Mouse (Mus musculus): Measurements from ENCODE around the gene Ksr1. TPM values are rescaled to one million over a fixed set of nuclear protein-coding genes. Genes with fewer than 3 reads are reported as not detected.
"Not testable (repeated sequence)": the region's sequence is repeated elsewhere in the genome, so short reads cannot be mapped to it uniquely, and the experiment has no call there.

The Ksr1 gene
- total RNA-seq, 2 experiments from 2014 or later = 10.4 to 11.9 TPM

DNA sequence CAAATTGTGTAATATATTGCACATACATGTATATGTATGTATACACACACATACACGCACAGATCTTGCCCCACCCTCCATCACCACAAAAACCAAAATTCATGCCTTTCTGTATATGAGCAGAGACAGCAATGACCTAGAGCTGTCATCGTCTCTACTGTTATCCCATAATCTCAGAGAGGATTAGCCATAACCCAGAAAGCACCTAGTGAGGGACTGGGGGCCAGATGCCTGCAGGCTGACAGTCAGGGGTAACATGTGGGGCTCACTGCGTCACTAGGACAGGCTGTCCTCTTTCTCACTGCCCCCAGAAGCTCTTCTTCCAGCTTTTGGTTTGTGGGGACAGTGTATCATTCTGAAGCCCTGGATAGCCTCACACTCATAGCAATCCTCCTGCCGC is 144.3 kb downstream of the Ksr1 start:
- intact Hi-C loops (cut with DNase I) = loop anchor here (2.0 kb wide), 2 partner anchors 17 to 35 kb away; partner anchors contain the start of gene Lgals9
- DNase-seq = no peak

- peak in 1 of 2 experiments; percentile 54 for DNase-seq
- intact Hi-C loops (cut with DNase I) = no loop called here
Observed at GRCm38 (mm10) chr11:78999118-78999517, 147.1 kb downstream of the Ksr1 start.

GRCm38 (mm10) chr11:78990875-78991543 is 155.2 kb downstream of the Ksr1 start:
- DNase-seq; intact Hi-C loops (cut with DNase I): not testable (repeated sequence)

DNA sequence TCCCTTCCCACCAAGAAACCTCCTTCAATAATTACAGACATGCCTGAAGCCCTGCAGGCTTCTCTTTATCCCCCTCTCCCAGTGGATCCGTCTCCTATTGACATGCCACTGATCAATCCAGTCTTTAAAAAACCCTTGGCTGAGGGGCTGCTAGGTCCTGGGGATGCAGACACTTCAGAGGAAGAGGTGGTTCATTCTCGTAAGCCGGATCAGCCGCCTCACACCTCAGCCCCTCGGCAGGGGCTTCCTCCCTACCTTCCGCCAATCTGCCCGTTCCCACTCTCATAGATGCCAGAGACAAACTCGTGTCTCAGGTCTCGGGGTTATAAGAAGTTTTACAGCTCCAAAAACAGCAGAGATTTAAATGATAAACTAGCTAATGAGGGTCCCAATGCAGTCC is 156.1 kb downstream of the Ksr1 start:
- intact Hi-C loops (cut with DNase I) = no loop called here
- DNase-seq = no peak

- intact Hi-C loops (cut with DNase I); DNase-seq: not testable (repeated sequence)
Observed at GRCm38 (mm10) chr11:78989206-78989605, 157.0 kb downstream of the Ksr1 start.

DNA sequence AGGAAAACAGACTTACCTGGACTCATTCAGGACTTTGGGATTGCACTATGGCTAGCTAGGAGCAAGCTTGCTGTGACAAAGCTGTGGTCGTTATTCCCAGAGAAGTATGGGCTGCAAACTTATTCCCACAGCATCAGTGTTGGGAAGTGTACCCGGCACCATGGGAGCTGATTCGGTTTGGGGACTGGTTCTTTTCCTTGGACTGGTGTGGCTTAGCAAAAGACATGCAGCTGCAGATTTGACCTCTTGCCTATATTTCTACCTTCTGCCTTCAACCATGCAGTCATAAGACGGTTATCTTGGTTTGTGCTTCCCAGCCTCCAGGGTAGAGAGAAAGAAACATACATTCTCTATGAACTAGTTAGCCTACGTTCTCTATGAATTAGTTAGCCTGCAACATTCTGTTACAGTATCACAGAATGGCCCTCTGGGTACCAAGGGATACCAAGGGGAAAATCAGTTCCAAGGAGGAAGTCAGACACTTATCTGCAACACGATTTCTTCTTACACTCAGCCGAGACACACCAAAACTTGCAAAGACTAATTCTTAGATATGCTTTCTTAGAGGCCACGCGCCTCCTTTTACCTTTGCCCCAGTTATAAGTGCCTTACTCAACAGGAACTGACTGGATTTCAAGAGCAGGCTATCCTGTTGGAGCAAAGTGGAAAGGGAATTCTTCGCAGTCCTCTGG is 159.8 kb downstream of the Ksr1 start:
- no peak for DNase-seq

GRCm38 (mm10) chr11:78985505-78985904 is 160.7 kb downstream of the Ksr1 start:
- no peak for DNase-seq
- intact Hi-C loops (cut with DNase I) = loop anchor here (2.0 kb wide), 1 partner anchor 15 kb away; no protein-coding TSS in a partner anchor

More for the DNA sequence above, 159.8 kb downstream of the Ksr1 start:
- intact Hi-C loops (cut with DNase I) = no loop called here

- intact Hi-C loops (cut with DNase I) = loop anchor here (2.0 kb wide), 1 partner anchor 16 kb away; no protein-coding TSS in a partner anchor
- peak; percentile 87 for DNase-seq
Observed at GRCm38 (mm10) chr11:78984483-78985177, 161.6 kb downstream of the Ksr1 start, which contains the start of gene Lgals9. TSS of gene Lgals9 (minus strand) at chr11:78984946.

GRCm38 (mm10) chr11:78983539-78983938 is 162.7 kb downstream of the Ksr1 start:
- intact Hi-C loops (cut with DNase I) = no loop called here
- no peak for DNase-seq

DNA sequence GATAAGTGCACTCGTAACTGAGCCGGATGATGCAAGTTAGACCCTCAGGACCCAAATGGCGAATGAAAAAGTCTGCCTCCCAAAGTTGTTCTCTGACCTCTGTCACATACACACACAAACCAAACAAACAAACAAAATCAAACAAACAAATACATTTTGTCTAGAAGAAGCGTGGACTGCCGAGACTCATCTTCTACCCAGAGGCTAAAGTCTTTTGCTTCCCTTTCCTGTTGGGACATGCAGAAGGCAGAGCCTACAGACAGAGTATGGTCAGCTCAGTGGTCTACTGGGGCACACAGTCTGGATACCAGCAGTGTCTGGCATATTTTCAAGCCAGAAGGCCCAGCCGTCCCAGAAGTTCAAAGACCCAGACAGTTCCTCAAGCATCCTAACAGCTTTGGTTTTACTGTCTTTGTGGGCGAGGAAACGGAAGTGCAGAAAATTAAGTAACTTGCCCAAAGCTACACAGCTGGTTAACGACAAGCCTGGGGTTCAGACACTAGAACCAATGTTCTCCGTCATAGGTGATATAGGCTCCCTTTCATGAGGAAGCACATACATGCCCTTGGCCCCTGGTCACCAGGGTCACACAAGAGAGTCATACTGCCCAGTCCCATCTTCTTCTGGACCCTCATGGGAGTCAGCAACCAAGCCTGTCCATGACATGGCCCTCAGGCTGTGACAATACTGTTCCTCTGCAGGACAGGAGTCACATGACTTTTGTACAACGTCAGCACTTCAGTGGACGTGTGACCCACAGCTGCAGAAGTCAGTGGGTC is 163.5 kb downstream of the Ksr1 start:
- intact Hi-C loops (cut with DNase I) = no loop called here
- no peak for DNase-seq

GRCm38 (mm10) chr11:78982042-78982441 is 164.2 kb downstream of the Ksr1 start:
- DNase-seq = no peak
- intact Hi-C loops (cut with DNase I) = no loop called here

DNA sequence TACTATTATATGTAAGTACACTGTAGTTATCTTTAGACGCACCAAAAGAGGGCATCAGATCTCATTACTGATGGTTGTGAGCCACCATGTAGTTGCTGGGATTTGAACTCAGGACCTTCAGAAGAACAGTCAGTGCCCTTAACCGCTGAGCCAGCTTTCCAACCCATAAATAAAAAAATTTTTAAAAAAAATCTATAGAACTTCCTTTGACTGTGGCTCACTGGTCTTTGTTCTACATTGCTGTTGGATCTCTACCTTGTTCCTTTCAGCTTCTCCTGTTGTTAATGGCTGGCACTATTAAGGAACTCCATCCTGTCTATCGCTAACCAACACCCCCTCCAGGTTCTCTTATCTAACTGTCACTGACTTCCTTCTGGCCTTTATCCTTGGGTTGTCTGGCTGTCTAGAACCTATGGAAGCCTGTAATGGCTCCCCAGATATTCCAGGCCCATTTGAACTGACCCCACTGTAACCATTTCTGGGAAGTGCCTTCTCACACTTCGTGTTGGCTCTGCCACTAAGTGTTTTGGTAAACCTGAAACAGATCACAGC is 166.0 kb downstream of the Ksr1 start:
- no peak for DNase-seq
- intact Hi-C loops (cut with DNase I) = no loop called here

DNA sequence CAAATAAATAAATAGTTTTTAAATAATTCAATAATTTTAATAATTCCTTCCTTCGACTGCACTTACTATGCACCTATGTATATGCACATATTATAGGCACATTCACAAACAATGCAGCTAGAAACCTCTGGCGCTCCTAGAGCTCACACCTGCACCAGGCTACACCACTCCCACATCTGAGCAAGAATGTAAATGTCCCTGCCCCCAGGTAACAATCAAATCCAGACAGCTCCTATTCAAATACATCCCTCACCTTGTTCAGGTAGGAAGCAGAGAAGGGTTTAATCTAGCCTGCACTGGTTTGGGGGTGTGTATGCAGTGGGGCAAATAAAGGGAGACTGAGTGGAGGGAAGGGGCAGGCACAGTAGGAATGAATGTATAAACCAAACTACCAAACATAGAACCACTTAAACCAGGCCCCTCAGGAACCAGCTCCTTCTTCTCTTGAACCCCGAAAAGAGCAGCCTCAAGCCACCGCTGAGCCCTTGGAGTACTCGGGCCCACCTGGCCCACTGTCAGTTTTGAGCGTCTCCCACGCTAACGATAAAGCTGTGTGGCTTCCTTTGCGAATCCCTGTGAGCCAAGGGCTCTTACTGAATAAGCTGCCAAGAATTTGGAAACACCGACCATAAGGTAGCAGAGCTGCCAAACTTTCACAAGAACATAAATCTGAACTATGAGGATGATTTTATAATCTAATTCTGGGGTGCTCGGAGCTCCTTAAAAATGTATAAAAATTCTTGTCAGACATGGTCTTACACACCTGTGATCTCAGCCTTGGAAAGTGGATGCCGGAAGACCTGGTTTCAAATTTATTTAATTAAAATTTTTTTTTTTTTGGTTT is 167.8 kb downstream of the Ksr1 start:
- intact Hi-C loops (cut with DNase I) = no loop called here

DNA sequence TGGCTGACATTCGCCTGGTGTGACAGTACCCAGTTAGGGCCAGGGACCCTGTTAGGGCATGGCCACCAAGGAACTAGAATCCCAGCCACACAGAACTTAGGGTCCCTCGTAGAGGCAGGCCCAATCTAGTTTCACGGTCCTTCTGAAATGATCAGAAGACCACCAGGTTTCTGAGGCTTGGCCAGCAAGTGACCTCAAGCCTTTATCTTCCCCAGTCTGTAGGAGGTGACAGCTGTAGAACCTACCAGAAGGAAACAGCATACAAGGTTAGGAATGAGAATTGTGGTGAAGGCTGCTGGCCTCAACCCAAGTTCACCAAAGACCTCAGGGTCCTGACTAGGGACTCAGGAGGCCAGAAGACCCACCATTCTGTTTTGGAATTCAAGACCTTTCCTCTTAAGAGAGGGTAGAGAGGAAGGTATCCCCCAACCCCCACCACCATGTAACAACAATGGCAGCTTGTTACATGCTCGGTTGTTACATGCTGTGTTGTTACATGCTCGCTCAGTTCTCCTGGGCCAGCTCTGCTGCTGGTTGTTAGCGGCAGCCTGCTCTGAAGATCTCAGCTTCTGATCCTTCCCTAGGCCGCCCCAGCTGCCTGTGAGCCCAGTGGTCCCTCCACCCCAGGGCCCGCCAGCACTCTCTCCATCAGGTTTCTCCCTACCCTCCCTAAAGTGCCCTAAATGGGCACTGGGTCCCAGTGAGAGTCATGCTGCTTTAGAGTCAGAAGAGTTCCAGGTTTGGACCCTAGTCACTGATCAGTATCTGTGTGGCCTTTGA is 169.3 kb downstream of the Ksr1 start:
- intact Hi-C loops (cut with DNase I) = no loop called here
- DNase-seq = no peak

More for the DNA sequence above, 167.8 kb downstream of the Ksr1 start:
- no peak for DNase-seq

DNA sequence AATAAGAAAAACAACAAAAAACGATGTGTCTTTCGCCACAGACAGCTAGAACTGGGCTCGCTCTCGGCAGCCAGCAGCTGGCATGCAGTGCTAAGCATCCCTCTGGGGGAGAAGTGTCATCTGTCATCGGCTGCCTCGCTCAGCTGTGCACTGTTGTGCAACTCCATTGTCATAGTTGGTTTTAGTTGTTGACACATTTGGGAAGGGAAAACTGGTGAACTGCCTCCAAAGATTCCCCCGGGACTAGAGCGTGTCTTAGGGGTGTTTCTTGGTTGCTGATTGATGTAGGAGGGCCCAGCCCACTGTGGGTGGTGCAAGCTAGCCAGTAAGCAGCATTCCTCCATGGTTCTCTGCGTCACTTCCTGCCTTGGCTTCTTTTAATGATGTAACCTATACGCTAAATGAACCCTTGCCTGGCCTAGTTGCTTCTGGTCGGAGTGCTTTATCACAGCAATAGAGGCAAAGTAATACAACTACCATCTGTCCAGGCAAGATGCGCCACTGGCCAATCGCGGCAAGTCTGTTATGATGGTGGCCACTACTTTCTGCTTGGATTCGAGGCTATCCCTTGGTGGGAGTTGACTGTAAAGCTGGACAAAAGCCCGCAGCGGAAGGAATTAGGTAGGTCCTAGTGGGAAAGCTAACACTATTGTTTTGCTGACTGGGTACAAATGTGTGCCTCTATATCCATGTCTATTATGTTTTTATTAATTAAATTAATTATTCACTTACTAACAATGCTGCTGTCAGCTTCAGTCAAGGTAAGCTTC is 172.6 kb downstream of the Ksr1 start:
- intact Hi-C loops (cut with DNase I) = no loop called here
- DNase-seq = peak; percentile 73 to 78

DNA sequence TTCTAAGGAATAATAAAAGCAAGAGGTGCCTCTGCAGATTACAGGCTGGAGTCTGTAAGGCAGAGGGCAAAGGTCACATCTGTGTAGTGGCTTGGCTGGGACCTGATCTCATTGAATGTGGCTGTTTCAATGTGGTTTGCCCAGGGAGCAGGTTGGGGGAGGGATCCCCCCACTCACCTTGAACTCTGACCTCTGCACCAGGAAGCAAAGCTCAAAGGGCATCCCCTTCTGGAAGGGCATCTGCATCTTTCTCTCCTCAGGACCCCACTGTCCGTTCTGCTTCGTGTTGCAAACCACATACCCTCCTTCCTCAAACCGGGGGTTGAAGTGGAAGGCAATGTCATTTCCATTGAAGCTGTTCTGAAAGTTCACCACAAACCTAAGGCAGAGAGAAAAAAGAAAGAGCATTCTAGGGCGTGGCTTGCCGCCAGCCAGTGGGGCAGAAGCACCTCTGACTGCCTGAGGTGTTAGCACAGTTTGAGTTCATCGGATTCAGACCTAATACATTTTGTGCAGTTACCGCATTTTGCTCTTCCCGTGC is 173.3 kb downstream of the Ksr1 start:
- DNase-seq = no peak
- intact Hi-C loops (cut with DNase I) = no loop called here

- no peak for DNase-seq
- intact Hi-C loops (cut with DNase I) = no loop called here
Observed at GRCm38 (mm10) chr11:78972328-78972727, 173.9 kb downstream of the Ksr1 start.

DNA sequence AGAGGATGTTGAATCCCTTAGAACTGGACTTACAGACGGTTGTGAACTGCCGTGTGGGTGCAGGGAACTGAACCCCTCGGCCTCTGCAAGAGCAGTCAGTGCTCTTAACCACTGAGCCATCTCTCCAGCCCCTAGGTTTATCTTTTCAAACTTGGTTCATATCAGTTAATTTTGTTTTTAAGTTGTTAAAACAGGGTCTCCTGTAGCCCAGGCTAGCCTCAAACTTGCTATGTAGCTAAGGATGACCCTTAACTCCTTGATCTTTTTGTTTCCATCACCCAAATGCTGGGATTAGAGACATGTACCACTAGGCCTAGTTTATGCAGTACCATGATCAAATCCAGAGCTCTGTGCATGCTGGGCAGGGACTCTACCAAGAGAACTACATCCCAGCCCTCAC is 174.5 kb downstream of the Ksr1 start:
- no peak for DNase-seq
- intact Hi-C loops (cut with DNase I) = no loop called here
